Mouse (Mus musculus): Measurements from ENCODE around the gene Hist1h3c. TPM values are rescaled to one million over a fixed set of nuclear protein-coding genes. Genes with fewer than 3 reads are reported as not detected.

The Hist1h3c gene
- polyA plus RNA-seq, 1 experiment, result 2.5 TPM

GRCm38 (mm10) chr13:23742007-23742406, 3.4 kb downstream of the Hist1h3c start:
- Histone ChIP-seq H3K79me2 (ENCODE audit: control insufficient read depth, insufficient read depth) (no peaks in the 10 kb centered on the region), H3ac (ENCODE audit: control insufficient read depth, insufficient read length) (no peak overlapping the region), H3K36me3 (ENCODE audit: control insufficient read depth, insufficient read depth) (no peaks in the 10 kb centered on the region), H3K4me2 (ENCODE audit: low read depth) (peak overlapping the region; percentile 44), H3K27me3 (ENCODE audit: control insufficient read depth, insufficient read depth, insufficient read length) (no peaks in the 10 kb centered on the region), H3K4me3 (no peak overlapping the region)
- TF ChIP-seq POLR2A (IDR thresholded peaks at IDR 0.05; ENCODE audit: insufficient read length, low read depth) (no peak), MYOG (IDR thresholded peaks at IDR 0.05; ENCODE audit: control insufficient read depth in 1 of 3, insufficient read depth in 1 of 3, insufficient read length in 2 of 3, low read depth in 2 of 3) (no peak), USF1 (IDR thresholded peaks at IDR 0.05; ENCODE audit: low read depth) (no peak), E2F4 (IDR thresholded peaks at IDR 0.05; ENCODE audit: insufficient read depth) (no peak), TCF3 (IDR thresholded peaks at IDR 0.05; ENCODE audit: insufficient read length, low read depth) (no peak), TCF12 (IDR thresholded peaks at IDR 0.05; ENCODE audit: insufficient read depth, poor library complexity, severe bottlenecking) (no peak), SRF (IDR thresholded peaks at IDR 0.05; ENCODE audit: control insufficient read depth, insufficient read length, low read depth) (no peak), REST (IDR thresholded peaks at IDR 0.05; ENCODE audit: insufficient read depth, insufficient read length) (no peak), MAX (IDR thresholded peaks at IDR 0.05; ENCODE audit: low read depth) (no peak), POLR2AphosphoS2 (IDR thresholded peaks at IDR 0.05; ENCODE audit: insufficient read length, low read depth) (no peak)

GRCm38 (mm10) chr13:23740910-23741309, 4.5 kb downstream of the Hist1h3c start:
- H3K36me3 ChIP-seq (ENCODE audit: control insufficient read depth, insufficient read depth), result no peaks in the 10 kb centered on the region
- peak overlapping the region; percentile 47 for H3K4me3 ChIP-seq
- no peaks in the 10 kb centered on the region for H3K79me2 ChIP-seq (ENCODE audit: control insufficient read depth, insufficient read depth)
- no peaks in the 10 kb centered on the region for H3K27me3 ChIP-seq (ENCODE audit: control insufficient read depth, insufficient read depth, insufficient read length)
- peak overlapping the region; percentile 55 for H3K4me2 ChIP-seq (ENCODE audit: low read depth)
- no peak overlapping the region for H3ac ChIP-seq (ENCODE audit: control insufficient read depth, insufficient read length)
- TF ChIP-seq POLR2AphosphoS2 (IDR thresholded peaks at IDR 0.05; ENCODE audit: insufficient read length, low read depth) (no peak), REST (IDR thresholded peaks at IDR 0.05; ENCODE audit: insufficient read depth, insufficient read length) (no peak), TCF3 (IDR thresholded peaks at IDR 0.05; ENCODE audit: insufficient read length, low read depth) (no peak), MYOD1 (IDR thresholded peaks at IDR 0.05; ENCODE audit: control insufficient read depth in 1 of 3, insufficient read length in 2 of 3, low read depth in 2 of 3) (no peak), USF1 (IDR thresholded peaks at IDR 0.05; ENCODE audit: low read depth) (no peak), CEBPB (IDR thresholded peaks at IDR 0.05; ENCODE audit: insufficient read depth, poor library complexity, severe bottlenecking) (no peak), SRF (IDR thresholded peaks at IDR 0.05; ENCODE audit: control insufficient read depth, insufficient read length, low read depth) (no peak), TCF12 (IDR thresholded peaks at IDR 0.05; ENCODE audit: insufficient read depth, poor library complexity, severe bottlenecking) (no peak), MAX (IDR thresholded peaks at IDR 0.05; ENCODE audit: low read depth) (no peak), POLR2A (IDR thresholded peaks at IDR 0.05; ENCODE audit: insufficient read length, low read depth) (no peak), MYOG (IDR thresholded peaks at IDR 0.05; ENCODE audit: control insufficient read depth in 1 of 3, insufficient read depth in 1 of 3, insufficient read length in 2 of 3, low read depth in 2 of 3) (no peak), E2F4 (IDR thresholded peaks at IDR 0.05; ENCODE audit: insufficient read depth) (no peak)

GRCm38 (mm10) chr13:23740256-23740840, 5.1 kb downstream of the Hist1h3c start:
- peak overlapping the region; percentile 85 for H3K4me2 ChIP-seq (ENCODE audit: low read depth)
- H3ac ChIP-seq (ENCODE audit: control insufficient read depth, insufficient read length), result no peak overlapping the region
- no peaks in the 10 kb centered on the region for H3K27me3 ChIP-seq (ENCODE audit: control insufficient read depth, insufficient read depth, insufficient read length)
- peak overlapping the region; percentile 47 for H3K4me3 ChIP-seq
- TF ChIP-seq TCF12 (IDR thresholded peaks at IDR 0.05; ENCODE audit: insufficient read depth, poor library complexity, severe bottlenecking), result no peak
- H3K36me3 ChIP-seq (ENCODE audit: control insufficient read depth, insufficient read depth), result no peaks in the 10 kb centered on the region
- no peaks in the 10 kb centered on the region for H3K79me2 ChIP-seq (ENCODE audit: control insufficient read depth, insufficient read depth)

GRCm38 (mm10) chr13:23739922-23740252, 5.5 kb downstream of the Hist1h3c start:
- H3ac ChIP-seq (ENCODE audit: control insufficient read depth, insufficient read length), result no peak overlapping the region
- TF ChIP-seq POLR2AphosphoS2 (IDR thresholded peaks at IDR 0.05; ENCODE audit: insufficient read length, low read depth), result peak; percentile 74
- no peak for TF ChIP-seq E2F4 (IDR thresholded peaks at IDR 0.05; ENCODE audit: insufficient read depth)
- no peak for TF ChIP-seq USF1 (IDR thresholded peaks at IDR 0.05; ENCODE audit: low read depth)
- TF ChIP-seq POLR2A (IDR thresholded peaks at IDR 0.05; ENCODE audit: insufficient read length, low read depth), result peak; percentile 8
- no peaks in the 10 kb centered on the region for H3K36me3 ChIP-seq (ENCODE audit: control insufficient read depth, insufficient read depth)
- H3K79me2 ChIP-seq (ENCODE audit: control insufficient read depth, insufficient read depth), result no peaks in the 10 kb centered on the region
- H3K4me3 ChIP-seq, result peak overlapping the region; percentile 47
- H3K4me2 ChIP-seq (ENCODE audit: low read depth), result peak overlapping the region; percentile 85
- H3K27me3 ChIP-seq (ENCODE audit: control insufficient read depth, insufficient read depth, insufficient read length), result no peaks in the 10 kb centered on the region

- peak; percentile 90 for TF ChIP-seq POLR2A (IDR thresholded peaks at IDR 0.05; ENCODE audit: insufficient read length, low read depth)
- no peak for TF ChIP-seq MAX (IDR thresholded peaks at IDR 0.05; ENCODE audit: low read depth)
- peak; percentile 95 for TF ChIP-seq E2F4 (IDR thresholded peaks at IDR 0.05; ENCODE audit: insufficient read depth)
- TF ChIP-seq POLR2AphosphoS2 (IDR thresholded peaks at IDR 0.05; ENCODE audit: insufficient read length, low read depth), result peak; percentile 97
- TF ChIP-seq SRF (IDR thresholded peaks at IDR 0.05; ENCODE audit: control insufficient read depth, insufficient read length, low read depth), result no peak
- no peak for TF ChIP-seq TCF12 (IDR thresholded peaks at IDR 0.05; ENCODE audit: insufficient read depth, poor library complexity, severe bottlenecking)
- no peak for TF ChIP-seq MYOD1 (IDR thresholded peaks at IDR 0.05; ENCODE audit: control insufficient read depth in 1 of 3, insufficient read length in 2 of 3, low read depth in 2 of 3)
- no peak for TF ChIP-seq USF1 (IDR thresholded peaks at IDR 0.05; ENCODE audit: low read depth)
- TF ChIP-seq TCF3 (IDR thresholded peaks at IDR 0.05; ENCODE audit: insufficient read length, low read depth), result no peak
- TF ChIP-seq CEBPB (IDR thresholded peaks at IDR 0.05; ENCODE audit: insufficient read depth, poor library complexity, severe bottlenecking), result no peak
- no peak for TF ChIP-seq REST (IDR thresholded peaks at IDR 0.05; ENCODE audit: insufficient read depth, insufficient read length)
- no peak for TF ChIP-seq MYOG (IDR thresholded peaks at IDR 0.05; ENCODE audit: control insufficient read depth in 1 of 3, insufficient read depth in 1 of 3, insufficient read length in 2 of 3, low read depth in 2 of 3)
- Histone ChIP-seq H3K36me3 (ENCODE audit: control insufficient read depth, insufficient read depth) (no peaks in the 10 kb centered on the region), H3K79me2 (ENCODE audit: control insufficient read depth, insufficient read depth) (no peaks in the 10 kb centered on the region), H3K4me2 (ENCODE audit: low read depth) (peak overlapping the region; percentile 85), H3K27me3 (ENCODE audit: control insufficient read depth, insufficient read depth, insufficient read length) (no peaks in the 10 kb centered on the region), H3K4me3 (peak overlapping the region; percentile 47), H3ac (ENCODE audit: control insufficient read depth, insufficient read length) (no peak overlapping the region)
Observed at GRCm38 (mm10) chr13:23739069-23739921, 6.1 kb downstream of the Hist1h3c start.

Data from myocyte (in vitro differentiated cells).